Mouse (Mus musculus): ENCODE data around the gene Prkch.

The Prkch gene

GRCm38 (mm10) chr12:73583318-73583717 lies 1.3 kb upstream of the Prkch start:
- no peak for DNase-seq (ENCODE audit: low spot score in 2 of 2)

- DNase-seq (ENCODE audit: low spot score in 2 of 2), result no peak
Measured at GRCm38 (mm10) chr12:73583813-73584609, 585 bp upstream of the Prkch start.

- DNase-seq (ENCODE audit: low spot score in 2 of 2), result no peak
Measured at GRCm38 (mm10) chr12:73585241-73585801, 725 bp downstream of the Prkch start.

- DNase-seq (ENCODE audit: low spot score in 2 of 2), result no peak
Measured at GRCm38 (mm10) chr12:73585850-73586249, 1.3 kb downstream of the Prkch start.

GRCm38 (mm10) chr12:73587262-73587661 lies 2.7 kb downstream of the Prkch start:
- no peak for DNase-seq (ENCODE audit: low spot score in 2 of 2)

GRCm38 (mm10) chr12:73590627-73591276 lies 6.2 kb downstream of the Prkch start:
- DNase-seq (ENCODE audit: low spot score in 2 of 2), result no peak

GRCm38 (mm10) chr12:73591625-73592024 lies 7.0 kb downstream of the Prkch start:
- no peak for DNase-seq (ENCODE audit: low spot score in 2 of 2)

- DNase-seq (ENCODE audit: low spot score in 2 of 2), result no peak
Measured at GRCm38 (mm10) chr12:73593021-73593798, 8.6 kb downstream of the Prkch start.

- no peak for DNase-seq (ENCODE audit: low spot score in 2 of 2)
Measured at GRCm38 (mm10) chr12:73594177-73594745, 9.7 kb downstream of the Prkch start.

GRCm38 (mm10) chr12:73595226-73595625 lies 10.6 kb downstream of the Prkch start:
- no peak for DNase-seq (ENCODE audit: low spot score in 2 of 2)

GRCm38 (mm10) chr12:73598241-73598640 lies 13.6 kb downstream of the Prkch start:
- DNase-seq (ENCODE audit: low spot score in 2 of 2), result peak; percentile 42 to 50

- no peak for DNase-seq (ENCODE audit: low spot score in 2 of 2)
Measured at GRCm38 (mm10) chr12:73600457-73600856, 15.9 kb downstream of the Prkch start.

- DNase-seq (ENCODE audit: low spot score in 2 of 2), result no peak
Measured at GRCm38 (mm10) chr12:73602974-73603373, 18.4 kb downstream of the Prkch start.

- no peak for DNase-seq (ENCODE audit: low spot score in 2 of 2)
Measured at GRCm38 (mm10) chr12:73603653-73604052, 19.1 kb downstream of the Prkch start.

GRCm38 (mm10) chr12:73604762-73605161 lies 20.2 kb downstream of the Prkch start:
- DNase-seq (ENCODE audit: low spot score in 2 of 2), result no peak

- no peak for DNase-seq (ENCODE audit: low spot score in 2 of 2)
Measured at GRCm38 (mm10) chr12:73605174-73605573, 20.6 kb downstream of the Prkch start.

GRCm38 (mm10) chr12:73607381-73608064 lies 22.9 kb downstream of the Prkch start:
- DNase-seq (ENCODE audit: low spot score in 2 of 2), result no peak

GRCm38 (mm10) chr12:73608065-73608397 lies 23.4 kb downstream of the Prkch start:
- DNase-seq (ENCODE audit: low spot score in 2 of 2), result no peak

- DNase-seq (ENCODE audit: low spot score in 2 of 2), result no peak
Measured at GRCm38 (mm10) chr12:73609262-73609661, 24.7 kb downstream of the Prkch start.

GRCm38 (mm10) chr12:73609676-73610545 lies 25.3 kb downstream of the Prkch start:
- no peak for DNase-seq (ENCODE audit: low spot score in 2 of 2)
